Mouse (Mus musculus) bone marrow, adult 2 months (tissue): ENCODE measurements around the gene Ust.

Experiments
- CTCF ChIP-seq: fragments of 200-500 bp; IDR thresholded peaks from 2 replicates; pipeline ENCODE4 v1.5.1; 2011; ENCODE audit warnings: low read length, control low read depth; ENCODE audit not compliant: control insufficient read depth, insufficient read depth
- POLR2A ChIP-seq: fragments of 200-500 bp; IDR thresholded peaks from 2 replicates; pipeline ENCODE4 v1.6.1; 2011; ENCODE audit warnings: low read depth, mild to moderate bottlenecking, control low read depth, low read length, borderline replicate concordance; ENCODE audit not compliant: control insufficient read depth

DNA sequence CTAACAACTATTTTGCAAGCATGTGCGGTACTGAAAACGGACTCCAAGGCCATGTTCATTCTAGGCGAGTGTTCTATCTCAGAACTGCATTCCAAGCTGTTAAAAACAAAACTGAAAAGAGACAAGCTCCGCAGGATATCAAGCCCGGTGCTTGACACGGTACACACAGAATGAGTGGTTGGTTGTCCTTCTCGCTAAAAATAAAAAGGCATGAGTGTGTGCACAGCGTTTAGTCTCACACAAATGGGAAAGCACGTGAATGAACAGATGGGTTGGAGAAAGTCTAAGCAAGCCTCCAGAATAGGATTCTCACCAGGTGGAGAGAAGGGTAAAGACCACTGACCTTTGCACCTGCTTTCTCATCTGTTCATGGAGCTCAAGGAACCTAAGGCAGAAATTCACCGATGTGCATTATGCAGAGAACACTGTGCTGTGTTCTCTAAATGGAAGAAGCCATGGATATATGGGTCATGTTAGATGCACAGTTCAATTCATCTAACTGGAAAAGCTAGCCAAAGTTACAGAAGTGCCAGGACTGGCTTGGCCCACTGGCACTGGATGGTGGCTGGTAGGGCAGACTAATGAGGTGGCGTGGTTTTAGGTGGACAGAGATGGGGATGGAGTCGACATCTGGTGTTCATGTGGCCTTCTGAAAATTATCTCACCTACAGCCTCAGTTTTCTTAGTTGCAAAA, 90.8 kb downstream of the Ust start:
- TF ChIP-seq CTCF (no peak), POLR2A (no peak)
